Mouse (Mus musculus): ENCODE measurements around the gene Gpr21. TPM values are rescaled to one million over a fixed set of nuclear protein-coding genes. Genes with fewer than 3 reads are reported as not detected.
"Not testable (repeated sequence)": the region's sequence is repeated elsewhere in the genome, so short reads cannot be mapped to it uniquely, and the experiment has no call there.

Gpr21 gene
- polyA plus RNA-seq, 1 experiment from 2014 or later = 0.67 TPM

- DNase-seq (ENCODE audit: low spot score) = no peak
- H3K27me3 ChIP-seq (ENCODE audit: insufficient read depth, low read length) = no peaks in the 10 kb centered on the region
- no peak overlapping the region for H3K9ac ChIP-seq (ENCODE audit: low read depth, low read length)
- H3K36me3 ChIP-seq (ENCODE audit: insufficient read depth, low read length) = peaks cover 23% of the 10 kb centered on the region; the same call in 1 of the 2 replicates
- no peaks in the 10 kb centered on the region for H3K4me1 ChIP-seq (replicated peaks; ENCODE audit: insufficient read depth, low read length)
- no peak overlapping the region for H3K4me3 ChIP-seq (replicated peaks; ENCODE audit: low read depth, low read length)
- H3K9me3 ChIP-seq (replicated peaks; ENCODE audit: low read length) = no peaks in the 10 kb centered on the region
- H3K27ac ChIP-seq = no peak overlapping the region
- ATAC-seq (replicated peaks; ENCODE audit: low FRiP score, low read depth) = no peak
- no peak overlapping the region for H3K4me2 ChIP-seq (ENCODE audit: low read length)
- WGBS = 91% methylated on average over 4 of the region's 4 CpGs
- TF ChIP-seq CTCF (IDR thresholded peaks at IDR 0.05; ENCODE audit: low read depth) = no peak
These were observed 18.8 kb upstream of the Gpr21 start for GRCm38 (mm10) chr2:37497321-37497720.

GRCm38 (mm10) chr2:37505856-37506255, 10.3 kb upstream of the Gpr21 start:
- not testable (repeated sequence) for H3K27ac ChIP-seq; H3K4me3 ChIP-seq (replicated peaks; ENCODE audit: low read depth, low read length); H3K9ac ChIP-seq (ENCODE audit: low read depth, low read length); H3K9me3 ChIP-seq (replicated peaks; ENCODE audit: low read length); H3K27me3 ChIP-seq (ENCODE audit: insufficient read depth, low read length); H3K4me1 ChIP-seq (replicated peaks; ENCODE audit: insufficient read depth, low read length); ATAC-seq (replicated peaks; ENCODE audit: low FRiP score, low read depth); DNase-seq (ENCODE audit: low spot score); H3K4me2 ChIP-seq (ENCODE audit: low read length)
- 62% methylated on average over 2 of the region's 2 CpGs for WGBS
- 0 out of 2 replicates have a peak, but pooled peaks cover 16% of the 10 kb centered on the region for H3K36me3 ChIP-seq (ENCODE audit: insufficient read depth, low read length)

- H3K27me3 ChIP-seq (ENCODE audit: insufficient read depth, low read length) = no peaks in the 10 kb centered on the region
- no peak overlapping the region for H3K9ac ChIP-seq (ENCODE audit: low read depth, low read length)
- H3K4me2 ChIP-seq (ENCODE audit: low read length) = no peak overlapping the region
- H3K27ac ChIP-seq = no peak overlapping the region
- DNase-seq (ENCODE audit: low spot score) (no peak), ATAC-seq (replicated peaks; ENCODE audit: low FRiP score, low read depth) (no peak)
- peaks cover 5% of the 10 kb centered on the region; the same call in 1 of the 2 replicates for H3K36me3 ChIP-seq (ENCODE audit: insufficient read depth, low read length)
- H3K4me1 ChIP-seq (replicated peaks; ENCODE audit: insufficient read depth, low read length) = no peaks in the 10 kb centered on the region
- no peaks in the 10 kb centered on the region for H3K9me3 ChIP-seq (replicated peaks; ENCODE audit: low read length)
- 95% methylated on average over 4 of the region's 4 CpGs for WGBS
- no peak for TF ChIP-seq CTCF (IDR thresholded peaks at IDR 0.05; ENCODE audit: low read depth)
- no peak overlapping the region for H3K4me3 ChIP-seq (replicated peaks; ENCODE audit: low read depth, low read length)
These were observed 4.8 kb upstream of the Gpr21 start for GRCm38 (mm10) chr2:37511134-37511901.

GRCm38 (mm10) chr2:37516922-37517462, 860 bp downstream of the Gpr21 start:
- H3K36me3 ChIP-seq (ENCODE audit: insufficient read depth, low read length) = peaks cover 5% of the 10 kb centered on the region; the same call in 1 of the 2 replicates
- H3K9me3 ChIP-seq (replicated peaks; ENCODE audit: low read length) = no peaks in the 10 kb centered on the region
- TF ChIP-seq CTCF (IDR thresholded peaks at IDR 0.05; ENCODE audit: low read depth) = 0 out of 2 replicates have a peak, but pooled peaks have one; percentile 18
- H3K9ac ChIP-seq (ENCODE audit: low read depth, low read length) = peak overlapping the region; percentile 1; the same call in 1 of the 2 replicates
- peak overlapping the region; percentile 13 for H3K4me2 ChIP-seq (ENCODE audit: low read length)
- H3K27me3 ChIP-seq (ENCODE audit: insufficient read depth, low read length) = no peaks in the 10 kb centered on the region
- DNase-seq (ENCODE audit: low spot score) = no peak
- H3K27ac ChIP-seq = no peak overlapping the region
- WGBS = 43% methylated on average over 4 of the region's 4 CpGs
- 0 out of 2 replicates have a peak overlapping the region, but pooled peaks have one; percentile 4 for H3K4me3 ChIP-seq (replicated peaks; ENCODE audit: low read depth, low read length)
- H3K4me1 ChIP-seq (replicated peaks; ENCODE audit: insufficient read depth, low read length) = no peaks in the 10 kb centered on the region
- no peak for ATAC-seq (replicated peaks; ENCODE audit: low FRiP score, low read depth)

- H3K4me1 ChIP-seq (replicated peaks; ENCODE audit: insufficient read depth, low read length) = no peaks in the 10 kb centered on the region
- H3K4me3 ChIP-seq (replicated peaks; ENCODE audit: low read depth, low read length) = no peak overlapping the region
- TF ChIP-seq CTCF (IDR thresholded peaks at IDR 0.05; ENCODE audit: low read depth) = no peak
- ATAC-seq (replicated peaks; ENCODE audit: low FRiP score, low read depth) (no peak), DNase-seq (ENCODE audit: low spot score) (no peak)
- H3K27ac ChIP-seq = no peak overlapping the region
- no peaks in the 10 kb centered on the region for H3K36me3 ChIP-seq (ENCODE audit: insufficient read depth, low read length)
- no peaks in the 10 kb centered on the region for H3K9me3 ChIP-seq (replicated peaks; ENCODE audit: low read length)
- H3K27me3 ChIP-seq (ENCODE audit: insufficient read depth, low read length) = no peaks in the 10 kb centered on the region
- H3K9ac ChIP-seq (ENCODE audit: low read depth, low read length) = no peak overlapping the region
- 78% methylated on average over 4 of the region's 4 CpGs for WGBS
- no peak overlapping the region for H3K4me2 ChIP-seq (ENCODE audit: low read length)
These were observed 2.6 kb downstream of the Gpr21 start for GRCm38 (mm10) chr2:37518561-37519285.

GRCm38 (mm10) chr2:37519286-37519640, 3.1 kb downstream of the Gpr21 start:
- TF ChIP-seq CTCF (IDR thresholded peaks at IDR 0.05; ENCODE audit: low read depth) = no peak
- ATAC-seq (replicated peaks; ENCODE audit: low FRiP score, low read depth) = no peak
- no peaks in the 10 kb centered on the region for H3K36me3 ChIP-seq (ENCODE audit: insufficient read depth, low read length)
- DNase-seq (ENCODE audit: low spot score) = no peak
- no peak overlapping the region for H3K27ac ChIP-seq
- WGBS = 87% methylated on average over 1 of the region's 1 CpGs
- H3K9me3 ChIP-seq (replicated peaks; ENCODE audit: low read length) = no peaks in the 10 kb centered on the region
- no peak overlapping the region for H3K9ac ChIP-seq (ENCODE audit: low read depth, low read length)
- no peak overlapping the region for H3K4me3 ChIP-seq (replicated peaks; ENCODE audit: low read depth, low read length)
- H3K4me2 ChIP-seq (ENCODE audit: low read length) = no peak overlapping the region
- H3K4me1 ChIP-seq (replicated peaks; ENCODE audit: insufficient read depth, low read length) = no peaks in the 10 kb centered on the region
- no peaks in the 10 kb centered on the region for H3K27me3 ChIP-seq (ENCODE audit: insufficient read depth, low read length)
